ENCODE assay signal across 8 mouse cellular contexts in the genomic region with DNA sequence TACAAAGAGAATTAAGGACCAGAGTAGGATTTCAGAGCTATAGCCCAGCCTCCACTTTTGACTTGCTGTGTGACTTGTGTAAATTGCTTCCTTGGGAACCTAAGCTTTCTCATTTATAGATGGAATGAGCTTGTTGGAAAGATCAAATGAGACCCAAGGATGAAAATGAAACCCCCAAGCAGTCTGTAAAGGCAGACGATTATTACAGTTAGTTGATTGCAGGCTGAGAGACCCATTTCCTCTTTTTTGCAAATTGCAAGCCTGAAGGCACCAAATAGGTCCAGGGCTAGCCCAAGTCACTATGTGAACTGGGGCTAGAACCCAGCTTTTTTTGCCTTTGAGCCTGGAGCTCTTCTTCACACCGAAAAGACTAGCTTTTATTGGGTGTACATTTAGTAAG. TPM values are rescaled to one million over a fixed set of nuclear protein-coding genes. Genes with fewer than 3 reads are reported as not detected.
DNase-seq lines count a peak whose midpoint lies in the region; ATAC-seq and TF ChIP-seq lines count a peak whose summit lies in the region.

No protein-coding gene starts in this region.

- peak overlapping the region; percentile 64 for H3K4me2 ChIP-seq in CH12.LX (ENCODE audit: insufficient read depth, low read depth, poor library complexity, severe bottlenecking)
- peak overlapping the region; percentile 70 for H3K4me2 ChIP-seq in liver, postnatal 0 days (ENCODE audit: low read depth, low read length)

- DNase-seq in heart, adult 2 months, result no peak
- no peak for DNase-seq in heart, postnatal 14 days
- no peak for DNase-seq in CH12.LX (ENCODE audit: extremely low read depth)
- no peak for DNase-seq in liver, postnatal 0 days
- DNase-seq in right cerebral cortex, adult 2 months (ENCODE audit: low spot score in 2 of 2), result no peak
- no peak for DNase-seq in gastrocnemius, postnatal 10 days

- in situ Hi-C loops in CH12.LX (cut with MboI; ENCODE audit: low pct_ligation_motif_present, low pct_unique_long_range_greater_than_20kb, low sequenced_read_pairs), result no loop called here

- H3K27me3 ChIP-seq in heart, adult 2 months (ENCODE audit: control insufficient read depth, insufficient read depth, low read length), result no peaks in the 10 kb centered on the region
- H3K27me3 ChIP-seq in CH12.LX (replicated peaks), result peaks cover 5% of the 10 kb centered on the region
- no peaks in the 10 kb centered on the region for H3K27me3 ChIP-seq in liver, postnatal 0 days (ENCODE audit: insufficient read depth, low read length)

- no peak for TF ChIP-seq POLR2A in heart, adult 2 months (IDR thresholded peaks at IDR 0.05; ENCODE audit: insufficient read depth, low read depth, low read length)
- TF ChIP-seq POLR2A in CH12.LX (IDR thresholded peaks at IDR 0.05; ENCODE audit: low read depth, low read length), result no peak

- no peak for TF ChIP-seq EP300 in heart, adult 2 months (IDR thresholded peaks at IDR 0.05; ENCODE audit: insufficient read depth, low read depth, low read length)
- TF ChIP-seq EP300 in CH12.LX (IDR thresholded peaks at IDR 0.05; ENCODE audit: low read length), result no peak
- no peak for TF ChIP-seq EP300 in liver, postnatal 0 days (IDR thresholded peaks at IDR 0.05; ENCODE audit: low read depth)

- no peaks in the 10 kb centered on the region; the same call in 1 of the 2 replicates for H3K4me1 ChIP-seq in heart, adult 2 months (ENCODE audit: control insufficient read depth, insufficient read depth, low read length)
- H3K4me1 ChIP-seq in CH12.LX (ENCODE audit: control insufficient read depth in 1 of 2, insufficient read depth in 2 of 2), result peaks cover 2 to 19% of the 10 kb centered on the region in 2 experiments; a peak in 3 of 4 replicates
- H3K4me1 ChIP-seq in liver, postnatal 0 days (ENCODE audit: insufficient read depth), result peaks cover 25% of the 10 kb centered on the region

- WGBS in heart, adult 2 months, result 22% methylated on average over 2 of the region's 2 CpGs
- 21% methylated on average over 2 of the region's 2 CpGs for WGBS in liver, postnatal 0 days (ENCODE audit: insufficient replicate concordance)

- no peaks in the 10 kb centered on the region for H3K36me3 ChIP-seq in heart, adult 2 months (ENCODE audit: control insufficient read depth, insufficient read depth, low read length)
- H3K36me3 ChIP-seq in CH12.LX (replicated peaks in 1 of 2; ENCODE audit: control insufficient read depth in 1 of 2, insufficient read depth in 1 of 2, low read length in 1 of 2), result no peaks in the 10 kb centered on the region
- H3K36me3 ChIP-seq in liver, postnatal 0 days (replicated peaks; ENCODE audit: insufficient read depth, low read length), result no peaks in the 10 kb centered on the region

- intact Hi-C loops in heart, adult 2 months (cut with DNase I), result loop anchor here (1.0 to 5.0 kb wide), 3 partner anchors 36 to 102 kb away; a partner anchor contains a TSS
- intact Hi-C loops in heart, postnatal 14 days (cut with DNase I), result loop anchor here (2.0 kb wide), 1 partner anchor 102 kb away; no protein-coding TSS in a partner anchor

- TF ChIP-seq RAD21 in CH12.LX (IDR thresholded peaks at IDR 0.05; ENCODE audit: low read depth, low read length), result no peak

- dilution Hi-C loops in CH12.LX (cut with MboI; ENCODE audit: extremely low pct_ligation_motif_present, extremely low pct_unique_long_range_greater_than_20kb, low sequenced_read_pairs), result no loop called here

- ATAC-seq in granulocyte monocyte progenitor cell, adult 5-6 weeks (replicated peaks; ENCODE audit: poor library complexity, severe bottlenecking), result peak; percentile 31
- ATAC-seq in liver, postnatal 0 days, result no peak
- no peak for ATAC-seq in CD4-positive, CD25-positive, alpha-beta regulatory T cell, adult 4 months

- H3K9ac ChIP-seq in heart, adult 2 months (ENCODE audit: low read depth, low read length), result no peak overlapping the region
- H3K9ac ChIP-seq in CH12.LX (ENCODE audit: insufficient read depth, low read depth), result peak overlapping the region; percentile 28; the same call in 1 of the 2 replicates
- peak overlapping the region; percentile 19 for H3K9ac ChIP-seq in liver, postnatal 0 days (replicated peaks)

- H3K27ac ChIP-seq in heart, adult 2 months, result peak overlapping the region; percentile 100
- no peak overlapping the region for H3K27ac ChIP-seq in CH12.LX (ENCODE audit: insufficient read depth, low read depth)
- peak overlapping the region; percentile 25; the same call in 1 of the 2 replicates for H3K27ac ChIP-seq in liver, postnatal 0 days (ENCODE audit: low read depth)

- no peak for TF ChIP-seq CTCF in heart, adult 2 months (IDR thresholded peaks at IDR 0.05)
- no peak for TF ChIP-seq CTCF in CH12.LX (conservative IDR thresholded peaks at IDR 0.05 in 1 of 2, IDR thresholded peaks at IDR 0.05 in 1 of 2; ENCODE audit: low read depth in 2 of 2, low read length in 2 of 2)
- TF ChIP-seq CTCF in liver, postnatal 0 days (IDR thresholded peaks at IDR 0.05; ENCODE audit: low read depth), result no peak

- no peaks in the 10 kb centered on the region for H3K9me3 ChIP-seq in CH12.LX (replicated peaks; ENCODE audit: low read length)
- no peaks in the 10 kb centered on the region for H3K9me3 ChIP-seq in liver, postnatal 0 days (ENCODE audit: low read length)

- H3K4me3 ChIP-seq in heart, adult 2 months, result peak overlapping the region; percentile 79
- H3K4me3 ChIP-seq in CH12.LX (replicated peaks in 1 of 3; ENCODE audit: low read depth in 2 of 3, low read length in 2 of 3, poor library complexity in 1 of 3), result peak overlapping the region in 1 of 3 experiments; percentile 59
- H3K4me3 ChIP-seq in liver, postnatal 0 days (ENCODE audit: low read depth, low read length), result peak overlapping the region; percentile 52; the same call in 1 of the 2 replicates

- no peaks in the 10 kb centered on the region for H3K79me2 ChIP-seq in heart, adult 2 months (replicated peaks; ENCODE audit: control insufficient read depth, insufficient read depth, low read length)
- no peaks in the 10 kb centered on the region for H3K79me2 ChIP-seq in CH12.LX (replicated peaks; ENCODE audit: control insufficient read depth, extremely low read depth, insufficient read depth, poor library complexity, severe bottlenecking)

TF ChIP-seq in CH12.LX, 34 proteins besides CTCF, POLR2A, EP300 and RAD21 (continues in another document):
- TF ChIP-seq SIN3A (IDR thresholded peaks at IDR 0.05; ENCODE audit: low read length) (no peak), HCFC1 (IDR thresholded peaks at IDR 0.05; ENCODE audit: low read depth, low read length) (no peak), TBP (conservative IDR thresholded peaks at IDR 0.05; ENCODE audit: low read depth, low read length) (no peak), SMC3 (IDR thresholded peaks at IDR 0.05; ENCODE audit: low read depth, low read length) (no peak), MAFK (IDR thresholded peaks at IDR 0.05; ENCODE audit: insufficient replicate concordance, low read length) (no peak), ZKSCAN1 (IDR thresholded peaks at IDR 0.05; ENCODE audit: borderline replicate concordance, low read depth, low read length) (no peak), RCOR1 (conservative IDR thresholded peaks at IDR 0.05; ENCODE audit: low read depth, low read length) (no peak), USF1 (IDR thresholded peaks at IDR 0.05; ENCODE audit: low read depth, low read length) (no peak), CHD2 (IDR thresholded peaks at IDR 0.05; ENCODE audit: low read length) (no peak), ZMIZ1 (IDR thresholded peaks at IDR 0.05; ENCODE audit: low read depth, low read length) (no peak), KAT2A (IDR thresholded peaks at IDR 0.05; ENCODE audit: insufficient replicate concordance, low read length) (no peak), GABPA (IDR thresholded peaks at IDR 0.05; ENCODE audit: insufficient replicate concordance, low read depth, low read length) (no peak)

RNA-seq across cellular contexts. Expression of a gene that starts 5.8 kb away (rescaled TPM):
- 10 to 100 TPM; 53.1 to 62.2 TPM for total RNA-seq in heart, adult 2 months (2021)
- 113 and 141 TPM in 2 replicates for polyA plus RNA-seq in heart, adult 2 months (2012; rRNA removed)
- 10 to 100 TPM; 17.0 to 40.3 TPM for total RNA-seq in heart, postnatal 14 days (2021)
- total RNA-seq in CH12.LX (2012; rRNA removed), result 7.8 and 12.7 TPM in 2 replicates
- total RNA-seq in CH12.LX (2014; rRNA removed), result 1.4 and 2.4 TPM in 2 replicates
- polyA plus RNA-seq in CH12.LX (2012; ENCODE audit: insufficient read length, low read depth), result 6.7 and 7.9 TPM in 2 replicates
- 18.5 and 36.0 TPM in 2 replicates for total RNA-seq in granulocyte monocyte progenitor cell, adult 5-6 weeks (2014; fragmentation: Nextera tagmentation)
- total RNA-seq in granulocyte monocyte progenitor cell, adult 5-6 weeks (2017), result 11.8 and 30.5 TPM in 2 replicates
- 361 and 384 TPM in 2 replicates for polyA plus RNA-seq in liver, postnatal 0 days (2015; fragmentation: Nextera tagmentation; extraction: Ambion mirVana)
- 1 to 10 TPM in 1 of 2 experiments, under 1 TPM in 1; 0.76 to 4.8 TPM for polyA plus RNA-seq in CD4-positive, CD25-positive, alpha-beta regulatory T cell, adult 4 months (2017; shearing (Covaris generic))
- total RNA-seq in gastrocnemius, postnatal 10 days (2021), result 10 to 100 TPM; 16.0 to 16.3 TPM

RNA-seq across cellular contexts. Expression of a gene that starts 9.0 kb away (rescaled TPM):
- 1 to 10 TPM; 7.8 to 8.9 TPM for total RNA-seq in heart, adult 2 months (2021)
- 22.8 and 27.1 TPM in 2 replicates for polyA plus RNA-seq in heart, adult 2 months (2012; rRNA removed)
- 10 to 100 TPM; 12.4 to 13.5 TPM for total RNA-seq in heart, postnatal 14 days (2021)
- 28.6 and 43.8 TPM in 2 replicates for total RNA-seq in CH12.LX (2012; rRNA removed)
- total RNA-seq in CH12.LX (2014; rRNA removed), result 15.4 and 19.3 TPM in 2 replicates
- polyA plus RNA-seq in CH12.LX (2012; ENCODE audit: insufficient read length, low read depth), result 12.7 and 14.9 TPM in 2 replicates
- total RNA-seq in granulocyte monocyte progenitor cell, adult 5-6 weeks (2014; fragmentation: Nextera tagmentation), result 26.8 and 43.6 TPM in 2 replicates
- total RNA-seq in granulocyte monocyte progenitor cell, adult 5-6 weeks (2017), result 6.6 and 12.2 TPM in 2 replicates
- polyA plus RNA-seq in liver, postnatal 0 days (2015; fragmentation: Nextera tagmentation; extraction: Ambion mirVana), result 4.9 and 5.3 TPM in 2 replicates
- polyA plus RNA-seq in CD4-positive, CD25-positive, alpha-beta regulatory T cell, adult 4 months (2017; shearing (Covaris generic)), result 10 to 100 TPM; 46.7 to 58.1 TPM
- total RNA-seq in gastrocnemius, postnatal 10 days (2021), result 10 to 100 TPM in 1 of 2 experiments, 1 to 10 TPM in 1; 5.4 to 10.0 TPM

RNA-seq across cellular contexts. Expression of a gene that starts 36.8 kb away (rescaled TPM):
- total RNA-seq in heart, adult 2 months (2021), result 10 to 100 TPM; 30.1 to 32.6 TPM
- polyA plus RNA-seq in heart, adult 2 months (2012; rRNA removed), result 55.9 and 68.5 TPM in 2 replicates
- total RNA-seq in heart, postnatal 14 days (2021), result 10 to 100 TPM; 38.6 to 41.8 TPM
- total RNA-seq in CH12.LX (2012; rRNA removed), result 31.9 and 38.5 TPM in 2 replicates
- 17.8 and 21.2 TPM in 2 replicates for total RNA-seq in CH12.LX (2014; rRNA removed)
- polyA plus RNA-seq in CH12.LX (2012; ENCODE audit: insufficient read length, low read depth), result 46.1 and 60.0 TPM in 2 replicates
- total RNA-seq in granulocyte monocyte progenitor cell, adult 5-6 weeks (2014; fragmentation: Nextera tagmentation), result 59.2 and 81.5 TPM in 2 replicates
- 27.4 and 64.6 TPM in 2 replicates for total RNA-seq in granulocyte monocyte progenitor cell, adult 5-6 weeks (2017)
- polyA plus RNA-seq in liver, postnatal 0 days (2015; fragmentation: Nextera tagmentation; extraction: Ambion mirVana), result 16.0 and 18.1 TPM in 2 replicates
- 10 to 100 TPM; 35.9 to 67.2 TPM for polyA plus RNA-seq in CD4-positive, CD25-positive, alpha-beta regulatory T cell, adult 4 months (2017; shearing (Covaris generic))
- total RNA-seq in gastrocnemius, postnatal 10 days (2021), result 10 to 100 TPM; 23.1 to 32.4 TPM
